Mouse (Mus musculus) kidney, adult 2 months (tissue): ENCODE results near the gene B3gnt2. TPM values are rescaled to one million over a fixed set of nuclear protein-coding genes. Genes with fewer than 3 reads are reported as not detected.

ENCODE experiments used
- DNase-seq: peaks from one replicate; pipeline ENCODE4 v3.0.0; 2021
- H3K27ac ChIP-seq: fragments of 200-500 bp; 2 replicates; pipeline ENCODE4 v1.5.1; 2012; ENCODE audit warnings: low read depth, low read length, control low read depth, inconsistent platforms; ENCODE audit not compliant: insufficient read depth
- H3K27me3 ChIP-seq: fragments of 200-500 bp; replicated peaks from 2 replicates; pipeline ENCODE4 v1.6.1; 2012; ENCODE audit warnings: mild to moderate bottlenecking, moderate library complexity, low read length, inconsistent platforms; ENCODE audit not compliant: control insufficient read depth, insufficient read depth
- H3K36me3 ChIP-seq: fragments of 200-500 bp; 2 replicates; pipeline ENCODE4 v1.6.1; 2012; ENCODE audit warnings: mild to moderate bottlenecking, moderate library complexity, low read length, inconsistent platforms; ENCODE audit not compliant: control insufficient read depth, insufficient read depth
- H3K4me1 ChIP-seq: fragments of 200-500 bp; 2 replicates; pipeline ENCODE4 v1.6.1; 2011; ENCODE audit warnings: low read length; ENCODE audit not compliant: control insufficient read depth, insufficient read depth
- H3K4me3 ChIP-seq: fragments of 200-500 bp; 2 replicates; pipeline ENCODE4 v1.5.1; 2011; ENCODE audit warnings: mild to moderate bottlenecking, low read depth, low read length, control low read depth; ENCODE audit not compliant: insufficient read depth
- CTCF ChIP-seq: fragments of 200-500 bp; conservative IDR thresholded peaks from 2 replicates; pipeline ENCODE4 v1.5.1; 2011; ENCODE audit warnings: low read depth, mild to moderate bottlenecking, control low read depth, low read length, moderate library complexity, mixed read lengths; ENCODE audit not compliant: insufficient read depth, insufficient read length
- POLR2A ChIP-seq: fragments of 200-500 bp; IDR thresholded peaks from one replicate; pipeline ENCODE4 v1.6.1; 2011; ENCODE audit warnings: low read depth, low read length, control low read depth
- WGBS: fragments of 180-500 bp; shearing (Covaris S2); methylation state at CpG from one replicate; pipeline ENCODE4 v1.1.7; 2018; 5-methylcytosine and 5-hydroxymethylcytosine counted together
- polyA plus RNA-seq: library from polyadenylated mRNA; depleted of rRNA; stranded (reverse); fragments of >200 nt; gene quantifications from 2 replicates; pipeline ENCODE4 v1.2.3, GENCODE M21; 2012

The B3gnt2 gene
- polyA plus RNA-seq, 1 experiment, result 21.0 TPM

DNA sequence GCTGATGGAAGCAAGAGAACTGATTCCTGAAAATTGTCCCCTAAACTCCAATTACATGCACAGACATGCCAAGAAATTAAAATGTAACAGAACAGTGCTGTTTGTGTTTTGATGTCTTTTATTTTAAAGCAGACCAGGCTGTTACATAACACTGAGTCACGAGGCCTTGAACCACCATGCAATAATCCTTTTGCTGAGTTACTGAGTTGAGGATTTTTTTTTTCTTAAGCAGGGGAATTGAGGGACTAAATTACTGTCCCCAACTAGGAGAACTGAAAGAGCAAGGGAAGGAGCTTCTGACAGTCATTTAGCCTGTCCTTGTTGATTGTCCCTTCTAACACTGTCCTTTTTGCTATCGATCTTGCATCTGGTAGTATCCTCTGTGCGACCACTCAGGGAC, 76.3 kb downstream of the B3gnt2 start:
- no peak overlapping the region for H3K4me3 ChIP-seq
- H3K27ac ChIP-seq, result no peak overlapping the region
- no peaks in the 10 kb centered on the region for H3K27me3 ChIP-seq
- WGBS, result 84% methylated on average over 3 of the region's 3 CpGs
- DNase-seq, result peak; percentile 14
- H3K4me1 ChIP-seq, result peaks cover 6% of the 10 kb centered on the region; the same call in 1 of the 2 replicates
- TF ChIP-seq CTCF (no peak), POLR2A (no peak)
- H3K36me3 ChIP-seq, result no peaks in the 10 kb centered on the region

DNA sequence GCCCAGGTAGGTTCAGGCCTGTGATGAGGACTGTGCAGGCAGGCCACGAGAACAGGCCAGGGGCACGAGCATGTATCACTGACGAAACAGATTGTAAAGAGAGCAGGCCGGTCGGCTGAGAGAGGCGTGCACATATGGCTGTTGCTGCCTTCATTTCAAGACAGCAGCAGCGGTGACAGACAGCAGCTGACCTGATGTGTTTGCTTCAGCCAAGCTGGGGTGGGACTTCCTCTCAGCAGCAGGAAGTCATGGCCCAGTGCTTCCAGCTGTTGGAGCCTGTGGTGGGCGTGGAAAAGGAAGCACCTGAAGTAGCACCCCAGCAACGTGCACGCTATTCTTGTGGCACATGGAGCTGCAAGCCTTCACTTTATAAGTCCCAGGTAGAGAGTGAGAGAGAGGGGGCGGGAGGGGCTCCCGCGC, 78.0 kb downstream of the B3gnt2 start:
- no peak overlapping the region for H3K4me3 ChIP-seq
- H3K4me1 ChIP-seq, result peaks cover 6% of the 10 kb centered on the region; the same call in 1 of the 2 replicates
- TF ChIP-seq CTCF (no peak), POLR2A (no peak)
- no peaks in the 10 kb centered on the region for H3K27me3 ChIP-seq
- no peak overlapping the region for H3K27ac ChIP-seq
- 76% methylated on average over 13 of the region's 13 CpGs for WGBS
- DNase-seq, result no peak
- no peaks in the 10 kb centered on the region for H3K36me3 ChIP-seq

DNA sequence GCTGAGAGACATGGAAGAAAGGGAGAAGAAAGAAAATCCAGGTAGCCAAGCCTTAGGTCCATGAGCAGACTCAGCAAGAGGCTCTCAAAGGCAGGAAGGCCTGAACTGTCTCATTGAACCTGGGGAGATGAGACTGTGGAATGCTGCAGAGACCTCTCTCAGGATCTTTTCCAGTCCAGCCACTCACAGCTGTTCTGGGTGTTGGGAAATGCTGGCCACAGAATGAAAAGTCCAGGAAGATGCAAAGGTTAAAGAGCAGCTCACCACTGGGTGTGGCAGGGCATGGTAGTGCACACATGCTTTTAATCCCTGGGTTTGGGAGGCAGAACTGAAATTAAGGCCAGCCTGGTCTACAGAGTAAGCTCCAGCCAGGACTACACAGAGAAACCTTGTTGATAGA, 79.6 kb downstream of the B3gnt2 start:
- DNase-seq, result peak; percentile 43
- no peak overlapping the region for H3K27ac ChIP-seq
- TF ChIP-seq POLR2A, result no peak
- TF ChIP-seq CTCF, result no peak

DNA sequence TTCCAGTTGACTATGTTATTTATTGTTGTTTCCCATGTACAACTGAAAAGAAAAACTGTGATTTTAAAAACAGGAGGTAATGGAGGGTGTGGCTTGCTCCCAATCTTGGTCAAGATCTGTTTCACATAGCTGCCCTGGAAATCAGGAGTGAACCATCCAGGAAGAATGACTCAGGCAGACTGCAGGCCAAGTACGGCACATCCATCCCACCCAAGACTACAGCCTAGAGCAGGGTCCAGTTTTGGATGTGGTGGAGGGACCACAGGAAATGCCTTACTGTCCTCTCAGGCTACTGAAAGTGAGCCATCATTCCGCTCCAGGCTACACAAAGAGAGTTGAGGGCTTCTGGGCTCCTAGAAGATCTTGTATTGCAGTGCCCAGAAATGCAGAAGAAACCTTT, 80.0 kb downstream of the B3gnt2 start:
- DNase-seq, result peak; percentile 17
- no peaks in the 10 kb centered on the region for H3K36me3 ChIP-seq
- 71% methylated on average over 2 of the region's 2 CpGs for WGBS
- H3K27ac ChIP-seq, result no peak overlapping the region
- peaks cover 6% of the 10 kb centered on the region; the same call in 1 of the 2 replicates for H3K4me1 ChIP-seq
- no peak for TF ChIP-seq CTCF
- TF ChIP-seq POLR2A, result no peak
- no peak overlapping the region for H3K4me3 ChIP-seq
- no peaks in the 10 kb centered on the region for H3K27me3 ChIP-seq

More for the DNA sequence above, 79.6 kb downstream of the B3gnt2 start:
- Histone ChIP-seq H3K4me1 (peaks cover 6% of the 10 kb centered on the region; the same call in 1 of the 2 replicates), H3K4me3 (no peak overlapping the region), H3K27me3 (no peaks in the 10 kb centered on the region), H3K36me3 (no peaks in the 10 kb centered on the region)

DNA sequence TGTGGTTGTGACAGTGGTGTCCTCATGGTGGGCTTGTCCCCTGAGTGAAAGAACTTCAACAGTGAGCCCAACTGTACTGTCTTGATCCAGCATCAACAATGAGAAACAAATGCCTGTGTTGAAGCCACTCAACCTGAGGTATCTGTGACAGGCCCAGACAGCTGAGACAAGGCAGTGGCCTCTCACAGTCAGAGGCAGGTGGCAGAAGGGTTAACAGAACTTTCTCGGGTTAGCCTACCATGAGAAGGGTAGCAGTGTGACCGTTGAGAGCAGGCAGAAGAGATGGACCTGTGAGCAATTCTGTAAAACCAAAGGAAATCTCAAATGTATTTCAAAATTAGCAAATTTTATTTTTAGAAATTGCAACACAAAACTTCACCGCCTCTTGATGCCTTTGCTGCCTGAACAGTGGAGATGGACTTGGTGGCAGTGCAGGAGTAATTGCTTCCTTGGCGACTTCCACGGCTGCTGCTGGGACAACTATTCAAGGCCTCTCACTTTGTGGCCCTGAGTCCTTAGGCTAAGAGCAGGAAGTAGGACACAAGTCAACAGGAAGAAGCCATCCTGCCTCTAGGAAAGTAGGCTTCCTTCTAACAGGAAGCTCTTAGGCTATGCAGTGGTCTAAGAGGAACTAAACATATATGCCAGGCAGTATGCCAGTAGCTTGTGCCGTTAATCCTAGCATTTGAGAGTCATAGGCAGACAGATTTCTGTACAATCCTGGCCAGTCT, 80.8 kb downstream of the B3gnt2 start:
- H3K4me1 ChIP-seq, result peaks cover 6% of the 10 kb centered on the region; the same call in 1 of the 2 replicates
- no peaks in the 10 kb centered on the region for H3K36me3 ChIP-seq
- no peaks in the 10 kb centered on the region for H3K27me3 ChIP-seq
- peak; percentile 45 for DNase-seq
- no peak overlapping the region for H3K4me3 ChIP-seq
- H3K27ac ChIP-seq, result peak overlapping the region; percentile 79
- 52% methylated on average over 6 of the region's 6 CpGs for WGBS
- TF ChIP-seq POLR2A (no peak), CTCF (no peak)

DNA sequence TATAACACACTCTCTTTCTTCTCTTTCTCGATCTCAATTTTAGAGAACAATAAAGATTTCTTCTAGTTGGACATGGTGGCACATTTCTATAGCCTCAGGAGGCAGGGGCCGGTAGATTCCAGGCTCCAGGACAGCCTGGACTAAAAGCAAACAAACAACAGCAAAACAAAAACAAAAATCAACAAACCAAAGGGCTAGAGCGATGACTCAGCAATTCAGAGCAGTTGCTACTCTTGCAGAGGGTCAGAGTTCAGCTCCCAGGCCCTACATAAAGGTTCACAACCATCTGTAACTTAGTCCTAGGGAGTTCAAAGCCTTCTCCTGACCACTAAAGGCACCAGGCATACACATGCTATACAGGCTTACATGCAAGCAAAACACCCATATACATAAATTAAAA, 82.2 kb downstream of the B3gnt2 start:
- H3K36me3 ChIP-seq, result no peaks in the 10 kb centered on the region
- H3K27me3 ChIP-seq, result no peaks in the 10 kb centered on the region
- no peak overlapping the region for H3K4me3 ChIP-seq
- WGBS, result 77% methylated on average over 3 of the region's 3 CpGs
- peak; percentile 15 for DNase-seq
- peaks cover 6% of the 10 kb centered on the region; the same call in 1 of the 2 replicates for H3K4me1 ChIP-seq
- TF ChIP-seq POLR2A (no peak), CTCF (no peak)
- H3K27ac ChIP-seq, result no peak overlapping the region

DNA sequence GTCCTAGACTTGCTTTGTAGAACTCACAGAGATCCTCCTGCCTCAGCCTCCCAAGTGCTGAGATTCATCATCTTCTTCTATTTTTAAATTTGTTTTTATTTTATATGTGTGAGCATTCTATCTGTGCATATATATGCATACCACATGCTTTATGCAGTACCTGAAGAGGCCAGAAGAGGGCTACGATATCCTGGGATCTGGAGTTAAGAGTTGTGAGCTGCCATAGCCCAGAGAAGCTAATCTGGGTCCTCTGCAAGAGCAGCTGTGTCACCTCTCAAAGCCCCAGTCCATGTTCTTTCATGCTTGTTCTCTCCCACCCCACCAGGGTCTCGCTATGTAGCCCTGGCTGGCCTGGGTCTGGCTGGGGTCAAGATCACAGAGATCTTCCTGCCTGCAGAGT, 83.2 kb downstream of the B3gnt2 start:
- H3K4me1 ChIP-seq, result peaks cover 6% of the 10 kb centered on the region; the same call in 1 of the 2 replicates
- H3K27ac ChIP-seq, result no peak overlapping the region
- TF ChIP-seq POLR2A (no peak), CTCF (0 out of 2 replicates have a peak, but pooled peaks have one; percentile 11)
- peak; percentile 20 for DNase-seq
- H3K27me3 ChIP-seq, result no peaks in the 10 kb centered on the region
- 98% methylated on average over 2 of the region's 2 CpGs for WGBS
- H3K4me3 ChIP-seq, result no peak overlapping the region
- H3K36me3 ChIP-seq, result no peaks in the 10 kb centered on the region
